Mouse (Mus musculus) midbrain, embryonic 14.5 days (tissue): Measurements from ENCODE around the gene Extl1. TPM values are rescaled to one million over a fixed set of nuclear protein-coding genes. Genes with fewer than 3 reads are reported as not detected.
A peak's percentile ranks its signal among the peaks of the same experiment; 100 is the strongest.

Experiments used
- ATAC-seq: fragments of 200-750 bp; cut with Nextera tagmentation; 2 replicates; pipeline ENCODE4 v1.8.0; 2017; ENCODE audit warnings: moderate number of reproducible peaks, moderate library complexity; ENCODE audit not compliant: low FRiP score, low TSS enrichment
- DNase-seq: peaks from one replicate; pipeline ENCODE4 v3.0.0-alpha.2; 2015
- H3K27ac ChIP-seq: fragments of 300-500 bp; sonication (generic); replicated peaks from 2 replicates; pipeline ENCODE4 v1.5.1; 2014; ENCODE audit warnings: mild to moderate bottlenecking, low read depth, low read length, moderate library complexity
- H3K27me3 ChIP-seq: fragments of 300-500 bp; sonication (generic); 2 replicates; pipeline ENCODE4 v1.6.1; 2014; ENCODE audit warnings: low read length, control low read depth, mixed read lengths; ENCODE audit not compliant: control insufficient read depth, insufficient read depth
- H3K36me3 ChIP-seq: fragments of 300-500 bp; sonication (generic); 2 replicates; pipeline ENCODE4 v1.6.1; 2014; ENCODE audit warnings: low read length, control low read depth; ENCODE audit not compliant: control insufficient read depth, insufficient read depth
- H3K4me1 ChIP-seq: fragments of 300-500 bp; sonication (generic); 2 replicates; pipeline ENCODE4 v1.6.1; 2014; ENCODE audit warnings: mild to moderate bottlenecking, antibody characterized with exemption, low read length, control low read depth; ENCODE audit not compliant: control insufficient read depth, insufficient read depth
- H3K4me2 ChIP-seq: fragments of 300-500 bp; sonication (generic); 2 replicates; pipeline ENCODE4 v1.6.1; 2014; ENCODE audit warnings: mild to moderate bottlenecking, low read length, moderate library complexity
- H3K4me3 ChIP-seq: fragments of 300-500 bp; sonication (generic); replicated peaks from 2 replicates; pipeline ENCODE4 v1.5.1; 2014; ENCODE audit warnings: low read depth, low read length
- H3K9ac ChIP-seq: fragments of 300-500 bp; sonication (generic); replicated peaks from 2 replicates; pipeline ENCODE4 v1.6.1; 2014; ENCODE audit warnings: mild to moderate bottlenecking, low read length, moderate library complexity
- H3K9me3 ChIP-seq: fragments of 300-500 bp; sonication (generic); 2 replicates; pipeline ENCODE4 v1.6.1; 2016; ENCODE audit warnings: low read length, control low read depth, mixed read lengths; ENCODE audit not compliant: control insufficient read depth
- WGBS: fragments of 180-500 bp; shearing (Covaris S2); extraction: QIAGEN DNeasy Blood & Tissue Kit; methylation state at CpG from one replicate; pipeline ENCODE4 v1.1.7; 2014; 5-methylcytosine and 5-hydroxymethylcytosine counted together
- polyA plus RNA-seq: library from polyadenylated mRNA; unstranded; fragments of >200 nt; fragmentation: Nextera tagmentation; extraction: Ambion mirVana; gene quantifications from 2 replicates; pipeline ENCODE4 v1.2.1, GENCODE M21; 2014

Extl1 gene
- polyA plus RNA-seq, 1 experiment from 2014 or later = 0.28 TPM

DNA sequence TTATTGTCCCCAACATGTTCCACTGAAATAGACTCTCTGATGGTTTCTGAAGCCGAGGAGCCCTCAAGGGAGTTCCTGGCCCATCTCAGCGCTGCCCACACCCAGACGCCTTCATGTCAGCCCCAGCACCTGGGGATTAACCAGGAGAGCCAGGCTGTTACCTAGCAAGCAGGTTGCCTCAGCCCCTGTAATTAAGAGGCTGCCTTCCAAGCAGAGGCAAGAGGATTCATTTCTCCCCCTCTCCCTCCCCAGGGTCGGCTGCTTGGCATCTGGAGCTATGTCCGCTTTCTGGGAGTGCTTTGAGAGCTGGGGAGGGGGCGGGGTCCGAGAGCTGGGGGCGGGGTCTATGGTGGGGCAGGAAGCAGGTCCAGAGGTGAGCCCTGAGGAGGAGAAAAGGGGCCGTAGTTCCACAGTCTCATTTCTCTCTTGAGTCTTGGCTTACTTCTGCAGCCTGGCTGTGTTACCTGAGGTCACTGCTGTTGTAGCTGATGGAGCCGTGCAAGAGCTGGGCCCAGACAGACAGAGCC is 5.5 kb downstream of the Extl1 start:
- ATAC-seq (no peak), DNase-seq (no peak)
- no peak overlapping the region for H3K9ac ChIP-seq
- H3K4me3 ChIP-seq = no peak overlapping the region
- 36% methylated on average over 10 of the region's 10 CpGs for WGBS
- H3K9me3 ChIP-seq = no peaks in the 10 kb centered on the region
- no peaks in the 10 kb centered on the region for H3K36me3 ChIP-seq
- no peaks in the 10 kb centered on the region for H3K27me3 ChIP-seq
- no peak overlapping the region for H3K27ac ChIP-seq
- H3K4me2 ChIP-seq = no peak overlapping the region
- no peaks in the 10 kb centered on the region for H3K4me1 ChIP-seq

DNA sequence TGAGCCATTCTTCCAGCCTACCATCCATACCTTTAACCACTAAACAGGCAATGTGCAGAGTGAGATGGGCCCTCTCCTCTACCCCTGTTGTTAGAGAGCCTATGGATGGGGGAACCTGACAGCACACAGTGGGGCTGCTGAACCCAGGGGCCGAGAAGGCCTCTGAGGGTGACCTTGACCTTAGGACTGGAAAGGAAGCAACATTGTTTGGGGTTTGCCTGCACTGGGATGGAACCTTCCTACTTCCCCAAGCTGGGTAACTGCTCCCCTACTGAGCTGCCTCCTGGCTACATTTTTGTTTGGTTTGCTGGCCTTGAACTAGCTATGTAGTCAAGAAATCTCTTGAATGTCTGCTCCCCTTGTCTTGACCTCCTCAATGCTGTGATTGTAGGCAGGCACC is 9.3 kb downstream of the Extl1 start:
- Histone ChIP-seq H3K27me3 (peaks cover 28% of the 10 kb centered on the region), H3K9ac (no peak overlapping the region), H3K9me3 (no peaks in the 10 kb centered on the region), H3K4me2 (no peak overlapping the region), H3K36me3 (no peaks in the 10 kb centered on the region), H3K4me1 (peaks cover 12% of the 10 kb centered on the region), H3K4me3 (no peak overlapping the region), H3K27ac (no peak overlapping the region)
- DNase-seq (no peak), ATAC-seq (no peak)
- 42% methylated on average over 1 of the region's 1 CpGs for WGBS

DNA sequence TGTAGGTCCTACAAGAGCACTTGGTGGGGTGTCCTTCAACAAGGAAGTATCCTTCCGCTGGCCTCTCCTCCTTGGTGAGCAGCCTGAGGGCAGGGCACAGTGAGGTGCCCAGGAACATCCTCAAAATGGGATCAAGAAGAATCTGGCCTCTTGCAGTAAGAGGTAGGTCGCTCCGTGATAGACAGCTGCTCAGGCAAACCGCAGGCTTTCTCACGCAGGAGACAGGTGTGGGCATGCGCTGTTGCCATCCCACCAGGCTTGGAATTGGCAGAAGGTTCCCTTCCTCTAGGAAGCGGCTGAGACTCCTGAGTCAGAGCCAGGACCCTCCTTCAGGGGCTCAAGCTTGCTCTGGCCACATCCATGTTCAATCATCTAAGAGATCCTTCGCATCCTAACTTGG is 10.4 kb downstream of the Extl1 start:
- WGBS = 79% methylated on average over 8 of the region's 8 CpGs
- Histone ChIP-seq H3K4me2 (no peak overlapping the region; the same call in 1 of the 2 replicates), H3K27ac (no peak overlapping the region), H3K36me3 (no peaks in the 10 kb centered on the region), H3K4me1 (peaks cover 12% of the 10 kb centered on the region), H3K27me3 (peaks cover 30% of the 10 kb centered on the region), H3K9ac (no peak overlapping the region), H3K9me3 (no peaks in the 10 kb centered on the region), H3K4me3 (no peak overlapping the region)
- no peak for DNase-seq
- ATAC-seq = no peak

DNA sequence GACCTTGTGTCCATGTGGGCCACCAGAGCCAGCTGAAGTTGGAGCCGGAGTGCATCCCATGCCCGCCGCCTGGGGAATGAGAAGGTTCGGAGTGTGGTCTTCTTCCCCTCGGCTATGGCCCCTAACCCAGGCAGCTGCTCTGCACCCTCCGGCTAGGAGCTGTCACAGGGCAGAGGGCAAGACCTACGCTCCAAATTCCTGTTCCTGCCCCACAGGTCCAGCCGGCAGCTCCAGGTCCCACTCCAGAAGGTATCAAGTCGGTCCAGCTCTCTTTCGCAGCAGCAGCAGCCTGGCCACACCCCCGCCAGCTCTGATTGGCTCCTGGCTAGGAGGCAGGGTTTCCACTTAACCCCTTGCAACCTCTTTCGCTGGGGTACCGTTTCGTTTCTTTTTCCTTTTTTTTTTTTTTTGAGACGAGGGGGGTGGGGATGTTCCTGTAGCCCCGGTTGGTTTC is 11.3 kb downstream of the Extl1 start:
- DNase-seq = peak; percentile 88

DNA sequence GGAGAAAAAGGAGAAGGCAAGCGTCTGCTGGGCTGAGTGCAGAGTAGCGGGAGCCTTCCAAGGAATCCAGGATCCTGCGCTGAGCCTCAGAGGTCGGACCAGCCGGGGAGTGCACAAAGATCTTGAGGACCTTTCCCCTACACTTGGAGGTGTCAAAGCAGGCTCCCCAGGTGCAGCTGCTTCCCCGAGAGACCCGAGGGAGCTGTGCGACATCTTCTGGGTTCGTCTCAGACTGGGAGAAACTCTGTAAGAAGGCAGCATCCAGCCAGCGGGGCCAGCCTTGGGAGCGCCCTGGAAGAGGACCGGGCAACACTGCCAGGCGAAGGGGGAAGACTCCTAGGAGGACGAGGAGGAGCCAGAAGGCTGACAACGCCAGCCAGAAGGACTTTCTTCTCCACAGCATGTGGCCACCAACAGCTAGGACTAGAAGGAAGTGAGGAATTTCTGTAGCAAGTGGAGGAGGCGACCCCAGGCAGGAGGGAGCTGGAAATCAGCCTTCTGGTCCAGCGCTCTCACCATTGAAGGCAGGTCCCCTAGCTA is 12.3 kb downstream of the Extl1 start:
- Histone ChIP-seq H3K36me3 (no peaks in the 10 kb centered on the region), H3K9me3 (no peaks in the 10 kb centered on the region), H3K27ac (no peak overlapping the region), H3K4me3 (peak overlapping the region; percentile 45), H3K4me2 (peak overlapping the region; percentile 89), H3K4me1 (peaks cover 12% of the 10 kb centered on the region), H3K27me3 (peaks cover 30% of the 10 kb centered on the region), H3K9ac (peak overlapping the region; percentile 20; the same call in 1 of the 2 replicates)
- under 1% methylated on average over 17 of the region's 17 CpGs for whole genome bisulfite sequencing
- ATAC-seq (no peak), DNase-seq (no peak)

More for the DNA sequence above, 11.3 kb downstream of the Extl1 start:
- Histone ChIP-seq H3K4me2 (peak overlapping the region; percentile 89), H3K4me1 (peaks cover 12% of the 10 kb centered on the region), H3K4me3 (peak overlapping the region; percentile 45), H3K36me3 (no peaks in the 10 kb centered on the region), H3K9me3 (no peaks in the 10 kb centered on the region), H3K27ac (no peak overlapping the region), H3K9ac (peak overlapping the region; percentile 41), H3K27me3 (peaks cover 30% of the 10 kb centered on the region)
- WGBS = under 1% methylated on average over 16 of the region's 16 CpGs
- peak; percentile 69; the same call in 1 of the 2 replicates for ATAC-seq

DNA sequence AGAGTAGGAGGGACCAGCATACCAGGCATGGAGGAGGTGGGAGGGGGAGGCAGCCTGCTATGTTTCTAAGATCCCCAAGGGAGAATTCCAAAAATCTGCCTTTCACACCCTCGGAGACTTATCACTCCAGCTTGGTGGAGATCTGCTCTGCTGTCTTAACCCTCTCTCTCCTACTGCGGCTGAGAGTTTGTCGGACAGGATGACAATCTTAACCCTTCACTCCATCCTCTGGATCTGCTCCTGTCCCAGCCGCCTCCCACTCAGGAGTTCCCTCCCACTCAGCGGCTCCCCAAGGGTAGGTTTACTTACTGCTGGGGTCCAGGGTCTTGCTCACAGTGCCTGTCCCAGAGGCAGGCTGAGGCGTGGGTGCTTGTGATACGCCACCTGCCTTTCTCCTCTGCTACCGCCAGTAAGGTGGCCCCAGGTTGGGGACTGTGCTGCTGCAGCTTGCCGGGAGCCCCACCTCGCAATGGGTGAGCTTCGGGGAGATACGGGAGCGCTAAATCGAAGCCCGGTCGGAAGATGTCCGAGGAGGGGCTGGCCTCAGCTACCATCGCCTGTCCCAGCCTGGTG is 12.9 kb downstream of the Extl1 start:
- peak overlapping the region; percentile 17; the same call in 1 of the 2 replicates for H3K4me3 ChIP-seq
- peaks cover 30% of the 10 kb centered on the region for H3K27me3 ChIP-seq
- H3K9me3 ChIP-seq = no peaks in the 10 kb centered on the region
- peaks cover 12% of the 10 kb centered on the region for H3K4me1 ChIP-seq
- no peaks in the 10 kb centered on the region for H3K36me3 ChIP-seq
- ATAC-seq = no peak
- peak overlapping the region; percentile 89 for H3K4me2 ChIP-seq
- H3K27ac ChIP-seq = no peak overlapping the region
- no peak for DNase-seq
- H3K9ac ChIP-seq = peak overlapping the region; percentile 20; the same call in 1 of the 2 replicates
- WGBS = 3% methylated on average over 18 of the region's 18 CpGs

DNA sequence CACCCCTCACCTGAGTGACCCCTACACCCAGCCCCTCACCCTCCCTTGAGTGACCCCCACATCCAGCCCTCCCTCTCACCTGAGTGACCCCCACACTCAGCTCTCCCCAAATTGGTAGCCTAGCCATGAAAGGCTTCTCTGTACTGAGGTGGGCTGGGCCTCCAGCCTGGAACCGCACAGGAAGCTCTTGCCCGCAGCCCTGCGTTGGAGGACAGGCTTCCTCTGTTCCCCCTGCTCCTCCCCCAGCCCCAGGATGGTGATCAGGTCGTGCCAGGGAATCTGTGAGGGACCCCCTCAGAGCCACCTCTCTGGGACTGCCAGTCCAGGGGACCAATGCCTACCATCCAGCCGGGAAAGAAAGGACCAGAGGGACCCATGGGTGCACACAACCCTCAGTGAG is 18.4 kb downstream of the Extl1 start:
- no peak for ATAC-seq
- no peaks in the 10 kb centered on the region for H3K9me3 ChIP-seq
- H3K36me3 ChIP-seq = no peaks in the 10 kb centered on the region
- H3K27ac ChIP-seq = no peak overlapping the region
- DNase-seq = no peak
- no peak overlapping the region for H3K4me2 ChIP-seq
- H3K4me1 ChIP-seq = no peaks in the 10 kb centered on the region
- H3K4me3 ChIP-seq = no peak overlapping the region
- peaks cover 11% of the 10 kb centered on the region for H3K27me3 ChIP-seq
- H3K9ac ChIP-seq = no peak overlapping the region
- 41% methylated on average over 5 of the region's 5 CpGs for WGBS

DNA sequence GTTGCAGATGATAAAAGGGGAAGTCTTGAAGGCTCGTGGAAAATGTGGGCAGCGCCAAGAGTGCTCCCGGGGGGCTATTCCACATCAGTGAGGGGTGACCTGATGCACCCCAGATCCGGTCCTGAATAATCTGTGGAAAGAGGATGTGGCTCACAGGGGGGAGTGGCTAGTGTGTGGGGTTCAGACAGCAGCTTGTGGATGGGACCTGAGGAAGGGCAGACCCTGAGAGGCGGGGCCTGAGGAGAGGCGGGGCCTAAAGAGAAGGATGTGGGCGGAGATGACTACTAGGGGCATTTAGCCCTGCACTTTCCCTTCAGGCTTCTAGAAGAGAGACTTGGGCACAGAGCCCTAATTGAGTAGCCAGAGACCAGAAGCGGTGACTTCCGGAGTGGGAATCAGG is 21.1 kb downstream of the Extl1 start:
- Histone ChIP-seq H3K4me3 (no peak overlapping the region), H3K9ac (no peak overlapping the region), H3K36me3 (no peaks in the 10 kb centered on the region), H3K27ac (no peak overlapping the region), H3K4me1 (no peaks in the 10 kb centered on the region), H3K9me3 (no peaks in the 10 kb centered on the region), H3K4me2 (no peak overlapping the region), H3K27me3 (no peaks in the 10 kb centered on the region)
- 28% methylated on average over 9 of the region's 9 CpGs for WGBS
- no peak for ATAC-seq
- no peak for DNase-seq

DNA sequence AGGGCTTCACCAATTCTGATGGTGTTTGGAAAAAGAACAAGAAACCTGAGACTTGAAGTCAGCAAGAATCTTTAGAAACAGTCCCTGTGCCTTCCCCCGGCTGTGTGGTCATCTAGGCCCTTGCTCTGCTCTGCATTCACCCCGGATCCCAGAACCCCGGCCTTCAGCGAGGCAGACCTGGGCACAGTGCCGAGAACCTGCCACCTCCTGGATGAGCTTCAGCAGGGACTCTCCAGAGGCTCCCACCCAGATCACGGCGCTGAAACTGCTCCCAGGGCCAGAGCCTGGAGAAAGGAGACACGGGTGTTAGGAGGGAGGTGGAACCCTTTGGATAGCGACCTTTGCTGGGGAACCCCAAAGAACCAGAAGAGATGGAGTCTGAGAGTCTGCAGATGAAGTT is 21.5 kb downstream of the Extl1 start:
- no peaks in the 10 kb centered on the region for H3K27me3 ChIP-seq
- WGBS = 75% methylated on average over 9 of the region's 9 CpGs

More for the DNA sequence above, 21.5 kb downstream of the Extl1 start:
- ATAC-seq (no peak), DNase-seq (no peak)
- no peak overlapping the region for H3K27ac ChIP-seq
- no peak overlapping the region for H3K9ac ChIP-seq
- H3K4me3 ChIP-seq = no peak overlapping the region
- no peak overlapping the region for H3K4me2 ChIP-seq
- no peaks in the 10 kb centered on the region for H3K36me3 ChIP-seq
- H3K9me3 ChIP-seq = no peaks in the 10 kb centered on the region
- 0 out of 2 replicates have a peak, but pooled peaks cover 4% of the 10 kb centered on the region for H3K4me1 ChIP-seq
